Mouse (Mus musculus) brown adipose tissue, adult 24 weeks (tissue): ENCODE results near the gene Runx3. TPM values are rescaled to one million over a fixed set of nuclear protein-coding genes. Genes with fewer than 3 reads are reported as not detected.

ENCODE experiments used
- H3K27ac ChIP-seq: fragments of 200-500 bp; replicated peaks from 2 replicates; pipeline ENCODE4 v1.5.1; 2012; ENCODE audit warnings: low read depth, mild to moderate bottlenecking, low read length
- H3K4me1 ChIP-seq: fragments of 200-500 bp; 2 replicates; pipeline ENCODE4 v1.6.1; 2012; ENCODE audit warnings: low read length, mixed read lengths; ENCODE audit not compliant: control insufficient read depth, insufficient read depth, insufficient read length
- H3K4me3 ChIP-seq: fragments of 200-500 bp; 2 replicates; pipeline ENCODE4 v1.5.1; 2012; ENCODE audit warnings: low read depth, mild to moderate bottlenecking, low read length, moderate library complexity; ENCODE audit not compliant: insufficient read depth
- polyA plus RNA-seq: library from polyadenylated mRNA; stranded (reverse); fragments of >200 nt; gene quantifications from 2 replicates; pipeline ENCODE4 v1.2.4, GENCODE M21; 2012; ENCODE audit not compliant: missing spikeins, insufficient read depth, insufficient read length

Gene Runx3
- polyA plus RNA-seq, 1 experiment, result 0.28 TPM

- no peak overlapping the region for H3K4me3 ChIP-seq
- no peak overlapping the region for H3K27ac ChIP-seq
- no peaks in the 10 kb centered on the region for H3K4me1 ChIP-seq
These were observed 22.3 kb upstream of the Runx3 start for GRCm38 (mm10) chr4:135097910-135098891.

- H3K27ac ChIP-seq, result no peak overlapping the region
- no peak overlapping the region for H3K4me3 ChIP-seq
- H3K4me1 ChIP-seq, result no peaks in the 10 kb centered on the region
These were observed 18.3 kb upstream of the Runx3 start for GRCm38 (mm10) chr4:135102019-135102740.

GRCm38 (mm10) chr4:135102761-135103160 lies 17.7 kb upstream of the Runx3 start:
- Histone ChIP-seq H3K4me3 (no peak overlapping the region), H3K27ac (no peak overlapping the region), H3K4me1 (no peaks in the 10 kb centered on the region)

GRCm38 (mm10) chr4:135103800-135104199 lies 16.7 kb upstream of the Runx3 start:
- no peak overlapping the region for H3K27ac ChIP-seq
- no peak overlapping the region for H3K4me3 ChIP-seq
- no peaks in the 10 kb centered on the region for H3K4me1 ChIP-seq

- Histone ChIP-seq H3K27ac (no peak overlapping the region), H3K4me3 (no peak overlapping the region), H3K4me1 (no peaks in the 10 kb centered on the region)
These were observed 13.5 kb upstream of the Runx3 start for GRCm38 (mm10) chr4:135106968-135107367.

- Histone ChIP-seq H3K4me3 (no peak overlapping the region), H3K27ac (no peak overlapping the region), H3K4me1 (no peaks in the 10 kb centered on the region)
These were observed 11.8 kb upstream of the Runx3 start for GRCm38 (mm10) chr4:135108666-135109065.

GRCm38 (mm10) chr4:135113656-135114055 lies 6.8 kb upstream of the Runx3 start:
- H3K27ac ChIP-seq, result no peak overlapping the region
- no peak overlapping the region for H3K4me3 ChIP-seq
- H3K4me1 ChIP-seq, result no peaks in the 10 kb centered on the region

GRCm38 (mm10) chr4:135114301-135114700 lies 6.2 kb upstream of the Runx3 start:
- no peaks in the 10 kb centered on the region for H3K4me1 ChIP-seq
- no peak overlapping the region for H3K4me3 ChIP-seq
- no peak overlapping the region for H3K27ac ChIP-seq

- no peak overlapping the region for H3K27ac ChIP-seq
- no peak overlapping the region for H3K4me3 ChIP-seq
- H3K4me1 ChIP-seq, result no peaks in the 10 kb centered on the region
These were observed 4.9 kb upstream of the Runx3 start for GRCm38 (mm10) chr4:135115426-135116170.

- no peak overlapping the region for H3K4me3 ChIP-seq
- no peak overlapping the region for H3K27ac ChIP-seq
- H3K4me1 ChIP-seq, result no peaks in the 10 kb centered on the region
These were observed 4.1 kb upstream of the Runx3 start for GRCm38 (mm10) chr4:135116391-135116790.

- Histone ChIP-seq H3K4me3 (no peak overlapping the region), H3K4me1 (no peaks in the 10 kb centered on the region), H3K27ac (no peak overlapping the region)
These were observed 2.6 kb upstream of the Runx3 start for GRCm38 (mm10) chr4:135117846-135118245.

- no peaks in the 10 kb centered on the region for H3K4me1 ChIP-seq
- H3K4me3 ChIP-seq, result no peak overlapping the region
- H3K27ac ChIP-seq, result no peak overlapping the region
These were observed 1.5 kb upstream of the Runx3 start for GRCm38 (mm10) chr4:135118855-135119474.

- H3K4me1 ChIP-seq, result no peaks in the 10 kb centered on the region
- no peak overlapping the region for H3K27ac ChIP-seq
- no peak overlapping the region for H3K4me3 ChIP-seq
These were observed 3.3 kb downstream of the Runx3 start for GRCm38 (mm10) chr4:135123721-135124120.

- Histone ChIP-seq H3K27ac (no peak overlapping the region), H3K4me1 (no peaks in the 10 kb centered on the region), H3K4me3 (no peak overlapping the region)
These were observed 4.3 kb downstream of the Runx3 start for GRCm38 (mm10) chr4:135124732-135125131.

GRCm38 (mm10) chr4:135125152-135125551 lies 4.7 kb downstream of the Runx3 start:
- Histone ChIP-seq H3K27ac (no peak overlapping the region), H3K4me3 (no peak overlapping the region)

More at GRCm38 (mm10) chr4:135125152-135125551, 4.7 kb downstream of the Runx3 start:
- H3K4me1 ChIP-seq, result no peaks in the 10 kb centered on the region
